In the genomic region with DNA sequence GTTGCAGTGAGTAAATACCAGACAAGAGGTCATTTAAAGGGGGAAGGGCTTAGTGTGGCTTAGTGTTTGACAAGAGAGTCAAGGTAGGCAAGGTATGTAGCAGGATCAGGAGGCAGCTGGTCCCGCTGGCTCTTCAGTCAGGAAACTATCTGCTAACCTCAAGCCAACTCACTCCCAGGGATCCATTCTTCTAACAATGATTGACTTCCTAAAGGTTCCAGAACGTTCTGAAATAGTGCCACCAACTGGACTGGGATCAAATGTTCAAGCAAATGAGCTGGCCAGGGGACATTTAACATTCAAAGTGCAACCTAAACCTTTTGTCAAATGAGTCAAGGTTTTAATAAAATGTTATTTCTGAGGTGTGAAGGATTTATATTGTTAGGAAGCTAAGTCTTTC, we compare ENCODE assay signal across 13 mouse cellular contexts. TPM values are rescaled to one million over a fixed set of nuclear protein-coding genes. Genes with fewer than 3 reads are reported as not detected.
DNase-seq lines count a peak whose midpoint lies in the region; ATAC-seq and TF ChIP-seq lines count a peak whose summit lies in the region.
"Had no signal": no experiment of that assay in that cellular context is flagged by ENCODE, and none has a peak within 500 bp of the region (broad histone marks: within the 10 kb centered on the region; RNA-seq: fewer than 3 reads in every experiment).

No protein-coding gene starts in this region.

- H3K4me2 ChIP-seq in hindbrain, postnatal 0 days (ENCODE audit: low read depth, low read length): no peak overlapping the region
- H3K4me2 ChIP-seq in hindbrain, embryonic 14.5 days (replicated peaks): no peak overlapping the region
- no peak overlapping the region for H3K4me2 ChIP-seq in lung, embryonic 16.5 days (ENCODE audit: low read depth, low read length)
- H3K4me2 ChIP-seq: stomach, embryonic 15.5 days had no signal

- no peaks in the 10 kb centered on the region for H3K4me1 ChIP-seq in hindbrain, postnatal 0 days (ENCODE audit: insufficient read depth, low read length)
- no peaks in the 10 kb centered on the region for H3K4me1 ChIP-seq in hindbrain, embryonic 14.5 days (replicated peaks; ENCODE audit: control insufficient read depth, insufficient read depth, low read length)
- H3K4me1 ChIP-seq in brown adipose tissue, adult 24 weeks (ENCODE audit: control insufficient read depth, insufficient read depth, insufficient read length, low read length): peaks cover 6% of the 10 kb centered on the region; the same call in 1 of the 2 replicates
- H3K4me1 ChIP-seq in lung, embryonic 16.5 days (replicated peaks; ENCODE audit: control insufficient read depth, insufficient read depth, low read length): 0 out of 2 replicates have a peak, but pooled peaks cover 3% of the 10 kb centered on the region
- H3K4me1 ChIP-seq: hindbrain, embryonic 10.5 days; stomach, embryonic 15.5 days had no signal

- no peaks in the 10 kb centered on the region for H3K36me3 ChIP-seq in hindbrain, postnatal 0 days (ENCODE audit: insufficient read depth, low read length)
- no peaks in the 10 kb centered on the region for H3K36me3 ChIP-seq in hindbrain, embryonic 14.5 days (replicated peaks; ENCODE audit: control insufficient read depth, insufficient read depth)
- H3K36me3 ChIP-seq in lung, embryonic 16.5 days (ENCODE audit: control insufficient read depth, insufficient read depth, low read length): no peaks in the 10 kb centered on the region
- H3K36me3 ChIP-seq: hindbrain, embryonic 10.5 days; stomach, embryonic 15.5 days had no signal

- no peak overlapping the region for H3K4me3 ChIP-seq in hindbrain, postnatal 0 days (ENCODE audit: low read length)
- H3K4me3 ChIP-seq in hindbrain, embryonic 14.5 days (replicated peaks; ENCODE audit: low read length): no peak overlapping the region
- H3K4me3 ChIP-seq in brown adipose tissue, adult 24 weeks (ENCODE audit: insufficient read depth, low read depth, low read length): 0 out of 2 replicates have a peak overlapping the region, but pooled peaks have one; percentile 3
- H3K4me3 ChIP-seq in lung, embryonic 16.5 days (ENCODE audit: low read length): no peak overlapping the region
- H3K4me3 ChIP-seq: hindbrain, embryonic 10.5 days; stomach, embryonic 15.5 days had no signal

- H3K27ac ChIP-seq in hindbrain, postnatal 0 days: no peak overlapping the region
- no peak overlapping the region for H3K27ac ChIP-seq in hindbrain, embryonic 14.5 days
- H3K27ac ChIP-seq in brown adipose tissue, adult 24 weeks (replicated peaks; ENCODE audit: low read depth, low read length): peak overlapping the region; percentile 89
- peak overlapping the region; percentile 31; the same call in 1 of the 2 replicates for H3K27ac ChIP-seq in lung, embryonic 16.5 days (ENCODE audit: low read length)
- H3K27ac ChIP-seq: hindbrain, embryonic 10.5 days; macrophage; stomach, embryonic 15.5 days had no signal

- ATAC-seq in hindbrain, postnatal 0 days: no peak
- no peak for ATAC-seq in hindbrain, embryonic 14.5 days (ENCODE audit: low FRiP score)
- ATAC-seq in lung, embryonic 16.5 days (ENCODE audit: low read depth): no peak
- no peak for ATAC-seq in erythroid progenitor cell, adult 5-6 weeks (replicated peaks; ENCODE audit: low FRiP score, poor library complexity, severe bottlenecking)
- ATAC-seq: forebrain, embryonic 14.5 days had no signal

- WGBS in hindbrain, postnatal 0 days: 51% methylated on average over 2 of the region's 2 CpGs
- WGBS in hindbrain, embryonic 14.5 days: 58% methylated on average over 2 of the region's 2 CpGs
- WGBS in lung, embryonic 16.5 days: 32% methylated on average over 2 of the region's 2 CpGs

- no peaks in the 10 kb centered on the region for H3K27me3 ChIP-seq in hindbrain, postnatal 0 days (ENCODE audit: insufficient read depth, low read length)
- H3K27me3 ChIP-seq in hindbrain, embryonic 14.5 days (ENCODE audit: control insufficient read depth, insufficient read depth, low read length): no peaks in the 10 kb centered on the region
- H3K27me3 ChIP-seq in lung, embryonic 16.5 days (ENCODE audit: control insufficient read depth, insufficient read depth, low read depth, low read length): no peaks in the 10 kb centered on the region
- H3K27me3 ChIP-seq: stomach, embryonic 15.5 days had no signal

- H3K9ac ChIP-seq in hindbrain, postnatal 0 days (replicated peaks; ENCODE audit: low read length): no peak overlapping the region
- H3K9ac ChIP-seq in hindbrain, embryonic 14.5 days: no peak overlapping the region
- no peak overlapping the region for H3K9ac ChIP-seq in lung, embryonic 16.5 days (ENCODE audit: low read length)
- H3K9ac ChIP-seq: stomach, embryonic 15.5 days had no signal

- H3K9me3 ChIP-seq in hindbrain, postnatal 0 days (ENCODE audit: low read length): no peaks in the 10 kb centered on the region
- H3K9me3 ChIP-seq in hindbrain, embryonic 14.5 days (ENCODE audit: control insufficient read depth, low read length): no peaks in the 10 kb centered on the region
- no peaks in the 10 kb centered on the region for H3K9me3 ChIP-seq in lung, embryonic 16.5 days (ENCODE audit: control insufficient read depth, low read length)
- H3K9me3 ChIP-seq: hindbrain, embryonic 10.5 days; stomach, embryonic 15.5 days had no signal

- DNase-seq in hindbrain, postnatal 0 days (ENCODE audit: low spot score): peak; percentile 5
- no peak for DNase-seq in hindbrain, embryonic 14.5 days (ENCODE audit: low spot score)
- DNase-seq in heart, postnatal 4 days: peak; percentile 35
- DNase-seq in right cerebral cortex, postnatal 36 days (ENCODE audit: low spot score in 2 of 2): no peak
- no peak for DNase-seq in T-cell, adult 2 months (ENCODE audit: low spot score)
- DNase-seq: right cerebral cortex, adult 18-20 months had no signal

- TF ChIP-seq CTCF in hindbrain, postnatal 0 days (IDR thresholded peaks at IDR 0.05; ENCODE audit: low read depth): peak; percentile 29

RNA-seq across cellular contexts. Expression of a gene that starts 21.5 kb away (rescaled TPM):
- total RNA-seq in hindbrain, postnatal 0 days (2014; rRNA removed): 34.2 and 42.2 TPM in 2 replicates
- polyA plus RNA-seq in hindbrain, postnatal 0 days (2015; fragmentation: Nextera tagmentation; extraction: Ambion mirVana): 45.8 and 50.6 TPM in 2 replicates
- 57.0 and 65.8 TPM in 2 replicates for polyA plus RNA-seq in hindbrain, embryonic 14.5 days (2014; fragmentation: Nextera tagmentation; extraction: Ambion mirVana)
- 53.0 and 58.3 TPM in 2 replicates for polyA plus RNA-seq in brown adipose tissue, adult 24 weeks (2012; ENCODE audit: insufficient read depth, insufficient read length, missing spikeins)
- total RNA-seq in heart, postnatal 4 days (2021): 10 to 100 TPM; 33.7 to 35.6 TPM
- polyA plus RNA-seq in lung, embryonic 16.5 days (2015; fragmentation: Nextera tagmentation; extraction: Ambion mirVana): 60.6 and 62.2 TPM in 2 replicates
- total RNA-seq in erythroid progenitor cell, adult 5-6 weeks (2015; ENCODE audit: low replicate concordance): 46.5 and 88.0 TPM in 2 replicates
- 63.4 and 63.5 TPM in 2 replicates for total RNA-seq in erythroid progenitor cell, adult 5-6 weeks (2017; ENCODE audit: low replicate concordance)

RNA-seq across cellular contexts. Expression of a gene that starts 36.8 kb away (rescaled TPM):
- total RNA-seq in hindbrain, postnatal 0 days (2014; rRNA removed): 45.5 and 63.2 TPM in 2 replicates
- 140 and 141 TPM in 2 replicates for polyA plus RNA-seq in hindbrain, postnatal 0 days (2015; fragmentation: Nextera tagmentation; extraction: Ambion mirVana)
- 136 and 147 TPM in 2 replicates for polyA plus RNA-seq in hindbrain, embryonic 14.5 days (2014; fragmentation: Nextera tagmentation; extraction: Ambion mirVana)
- polyA plus RNA-seq in brown adipose tissue, adult 24 weeks (2012; ENCODE audit: insufficient read depth, insufficient read length, missing spikeins): 595 and 651 TPM in 2 replicates
- 100 to 1,000 TPM; 181 to 184 TPM for total RNA-seq in heart, postnatal 4 days (2021)
- polyA plus RNA-seq in lung, embryonic 16.5 days (2015; fragmentation: Nextera tagmentation; extraction: Ambion mirVana): 204 and 223 TPM in 2 replicates
- 628 and 784 TPM in 2 replicates for total RNA-seq in erythroid progenitor cell, adult 5-6 weeks (2015; ENCODE audit: low replicate concordance)
- total RNA-seq in erythroid progenitor cell, adult 5-6 weeks (2017; ENCODE audit: low replicate concordance): 461 and 723 TPM in 2 replicates

Comparison
In these comparisons a context has a peak if more than half of its experiments do, and no peak if none do; other contexts are left out.
1. DNase-seq: peak in hindbrain, postnatal 0 days (single experiment) and heart, postnatal 4 days (single experiment); none in hindbrain, embryonic 14.5 days (single experiment), right cerebral cortex, postnatal 36 days (0 of 2) and T-cell, adult 2 months (single experiment).
2. H3K27ac ChIP-seq: peak in brown adipose tissue, adult 24 weeks (single experiment) and lung, embryonic 16.5 days (single experiment); none in hindbrain, postnatal 0 days (single experiment) and hindbrain, embryonic 14.5 days (single experiment).